Mouse (Mus musculus): ENCODE data around the gene Yap1.
"Not testable (repeated sequence)": the region's sequence is repeated elsewhere in the genome, so short reads cannot be mapped to it uniquely, and the experiment has no call there.

Gene Yap1

GRCm38 (mm10) chr9:7914487-7914886 lies 89.9 kb downstream of the Yap1 start:
- peak; percentile 82 for DNase-seq (ENCODE audit: extremely low spot score)

GRCm38 (mm10) chr9:7913953-7914352 lies 90.4 kb downstream of the Yap1 start:
- DNase-seq (ENCODE audit: extremely low spot score) = peak; percentile 23

DNA sequence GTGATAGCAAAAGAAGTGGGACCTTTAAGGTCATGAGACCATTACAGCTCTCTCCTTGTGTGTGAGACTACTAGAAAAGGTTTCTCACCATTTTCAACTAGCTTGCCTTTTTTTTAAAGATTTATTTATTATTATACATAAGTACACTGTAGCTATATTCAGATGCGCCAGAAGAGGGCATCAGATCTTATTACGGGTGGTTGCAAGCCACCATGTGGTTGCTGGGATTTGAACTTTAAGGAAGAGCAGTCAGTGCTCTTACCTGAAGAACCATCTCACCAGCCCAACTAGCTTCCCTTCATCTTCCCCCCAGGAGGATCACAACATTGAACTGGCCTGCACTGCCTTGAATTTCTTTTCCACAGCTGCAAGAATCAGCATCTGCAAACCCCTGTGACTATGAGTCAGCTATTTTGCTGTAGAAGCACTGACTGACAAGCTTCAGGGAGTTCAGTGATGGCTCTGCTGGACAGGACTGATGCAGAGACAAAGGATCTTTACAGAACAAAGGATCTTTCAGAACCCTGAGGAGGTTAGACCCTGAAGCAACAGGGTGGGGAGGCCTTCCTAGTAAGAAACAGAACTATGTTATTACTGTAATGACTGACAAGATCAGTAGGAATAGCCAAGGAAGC lies 96.9 kb downstream of the Yap1 start:
- DNase-seq (ENCODE audit: extremely low spot score) = no peak

DNA sequence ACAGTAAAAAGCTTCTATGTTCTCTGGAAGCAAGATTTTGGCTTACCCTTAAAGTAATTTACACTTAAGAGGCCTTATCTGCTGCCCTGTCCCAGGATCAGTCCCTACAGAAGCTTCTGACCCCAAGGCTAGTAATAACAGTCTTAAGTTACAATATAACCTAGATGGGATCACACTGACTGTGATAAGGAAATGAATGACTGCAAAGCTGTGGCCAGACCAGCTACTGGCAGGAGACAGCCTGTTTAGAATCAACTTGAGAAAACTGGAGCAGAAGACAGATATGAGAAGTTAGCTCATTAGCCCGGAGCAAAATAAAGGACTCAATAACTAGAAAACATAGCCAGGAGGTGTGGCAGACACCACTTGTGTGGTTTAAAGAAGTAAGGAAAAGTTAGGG lies 97.8 kb downstream of the Yap1 start:
- DNase-seq (ENCODE audit: extremely low spot score) = no peak

DNA sequence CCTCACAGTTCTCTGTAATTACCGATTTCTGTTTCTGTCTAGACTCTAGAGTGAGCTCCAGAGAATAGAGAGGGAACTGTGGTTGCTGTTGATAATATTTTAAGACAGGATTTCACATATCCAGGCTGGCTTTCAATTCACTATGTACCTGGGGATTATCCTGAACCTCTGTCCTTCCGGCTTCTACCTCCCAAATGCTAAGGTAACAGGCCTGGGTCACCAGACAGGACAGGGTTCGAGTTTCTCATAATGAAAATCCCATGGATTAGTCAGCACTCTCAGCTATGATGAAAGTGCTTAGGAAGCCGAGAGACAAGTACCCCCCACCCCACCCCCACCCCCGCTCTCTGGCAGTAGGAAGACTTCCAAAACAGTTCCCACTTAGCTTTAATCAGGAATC lies 100.6 kb downstream of the Yap1 start:
- DNase-seq (ENCODE audit: extremely low spot score) = no peak

DNA sequence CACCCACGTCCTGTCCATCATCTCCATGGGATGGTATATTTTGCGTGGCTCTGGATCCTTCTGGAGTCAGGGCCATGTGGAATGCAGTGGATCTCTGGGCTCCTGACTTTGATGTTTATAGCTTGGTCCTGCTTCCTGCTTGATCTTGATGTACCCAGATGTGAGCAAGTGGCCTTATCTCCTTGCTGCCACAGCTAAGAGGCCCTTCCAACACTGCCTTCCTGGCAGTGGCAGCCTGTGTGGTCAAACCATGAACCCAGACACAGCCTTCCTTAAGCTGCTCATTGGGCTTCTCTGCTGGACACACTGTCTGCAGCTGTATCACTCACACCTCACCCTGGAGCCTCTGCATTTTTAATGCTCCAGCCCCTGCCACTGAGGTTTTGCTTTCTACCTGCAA lies 101.1 kb downstream of the Yap1 start:
- DNase-seq (ENCODE audit: extremely low spot score) = no peak

DNA sequence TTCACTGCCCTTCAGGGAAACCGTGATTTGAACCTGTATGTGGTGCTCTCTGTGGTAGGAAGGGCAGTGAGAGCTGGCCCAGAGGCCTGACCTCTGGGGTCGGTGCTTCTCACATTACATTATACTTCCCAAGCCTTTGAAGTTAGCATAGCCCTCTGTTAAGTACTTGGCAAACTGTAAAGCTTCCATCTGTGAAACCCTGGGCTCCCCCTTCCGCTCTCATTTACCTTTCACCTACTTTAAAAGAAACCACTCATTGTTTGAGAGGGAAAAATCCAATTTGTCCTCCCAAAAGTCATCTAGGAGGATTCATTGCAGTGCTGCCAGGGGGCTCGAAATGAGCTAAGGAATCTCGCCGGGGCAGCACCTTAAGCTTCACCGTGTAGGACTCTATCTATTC lies 102.1 kb downstream of the Yap1 start:
- DNase-seq (ENCODE audit: extremely low spot score) = peak; percentile 61

- DNase-seq (ENCODE audit: extremely low spot score) = no peak
These were observed 103.4 kb downstream of the Yap1 start for GRCm38 (mm10) chr9:7900965-7901364.

- DNase-seq (ENCODE audit: extremely low spot score) = peak; percentile 61
These were observed 106.9 kb downstream of the Yap1 start for GRCm38 (mm10) chr9:7897502-7897901.

GRCm38 (mm10) chr9:7891796-7892195 lies 112.6 kb downstream of the Yap1 start:
- DNase-seq (ENCODE audit: extremely low spot score) = not testable (repeated sequence)

- no peak for DNase-seq (ENCODE audit: extremely low spot score)
These were observed 113.2 kb downstream of the Yap1 start for GRCm38 (mm10) chr9:7891177-7891576.

DNA sequence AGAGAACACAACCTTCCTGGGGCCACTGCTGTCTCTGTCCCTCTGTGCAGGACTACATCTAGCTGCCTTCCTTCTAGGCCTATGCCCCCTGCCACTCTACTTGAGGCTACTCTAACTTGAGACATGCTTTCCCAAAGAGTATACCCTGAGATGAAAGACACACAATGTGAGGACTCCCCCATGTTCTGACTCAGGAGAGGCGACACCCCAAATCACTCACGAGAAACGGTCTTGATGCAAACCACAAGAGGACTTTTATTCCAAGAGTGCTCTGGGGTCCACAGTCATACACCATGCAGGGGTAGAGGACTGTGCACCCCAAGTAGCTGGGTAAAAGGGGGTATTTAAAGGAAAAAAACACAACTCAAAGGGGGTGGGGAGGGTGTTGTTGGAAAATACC lies 120.0 kb downstream of the Yap1 start:
- DNase-seq (ENCODE audit: extremely low spot score) = no peak

GRCm38 (mm10) chr9:7882304-7882865 lies 122.0 kb downstream of the Yap1 start:
- DNase-seq (ENCODE audit: extremely low spot score) = no peak

All from embryo, embryonic 9.5 days (tissue).